Mouse (Mus musculus): ENCODE measurements around the gene Smbd1.

GRCm38 (mm10) chr16:32812888-32813361 is 2.6 kb upstream of the Smbd1 start:
- TF ChIP-seq POLR2A (IDR thresholded peaks at IDR 0.05; ENCODE audit: low read depth, low read length) (peak; percentile 34; the same call in 1 of the 2 replicates), CTCF (conservative IDR thresholded peaks at IDR 0.05 in 1 of 2, IDR thresholded peaks at IDR 0.05 in 1 of 2; ENCODE audit: low read depth in 2 of 2, low read length in 2 of 2) (peak; percentile 92 to 99), USF1 (IDR thresholded peaks at IDR 0.05; ENCODE audit: low read depth, low read length) (no peak)
